In the genomic region with DNA sequence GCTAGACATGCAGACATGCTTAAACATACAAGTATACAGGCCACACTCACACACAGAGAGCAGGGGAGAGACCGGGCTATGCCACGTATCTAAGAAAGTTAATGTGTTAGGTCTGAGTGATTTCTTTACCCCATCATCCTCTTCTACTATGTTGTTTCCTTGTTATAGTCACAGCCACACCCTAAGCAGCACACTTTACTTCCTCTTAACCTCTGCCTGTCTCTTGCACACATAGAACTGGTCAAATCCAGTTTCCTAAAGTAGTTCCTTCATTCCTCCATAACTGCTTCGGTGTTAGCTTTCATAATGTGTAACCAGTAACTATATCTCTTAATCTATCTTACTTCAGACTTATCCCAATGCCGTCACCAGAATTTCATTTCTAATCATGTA, we compare ENCODE assay signal across 18 mouse cellular contexts.
A peak's percentile ranks its signal among the peaks of the same experiment; 100 is the strongest.
DNase-seq lines count a peak whose midpoint lies in the region; ATAC-seq lines count a peak whose summit lies in the region.
"Had no signal": no experiment of that assay in that cellular context is flagged by ENCODE, and none has a peak within 500 bp of the region (broad histone marks: within the 10 kb centered on the region; RNA-seq: fewer than 3 reads in every experiment).

No protein-coding gene starts in this region.

- H3K36me3 ChIP-seq in heart, embryonic 14.5 days (ENCODE audit: control insufficient read depth, insufficient read depth, low read length) = no peaks in the 10 kb centered on the region
- no peaks in the 10 kb centered on the region for H3K36me3 ChIP-seq in forebrain, embryonic 11.5 days (ENCODE audit: control insufficient read depth, insufficient read depth, low read length)
- H3K36me3 ChIP-seq: heart, embryonic 12.5 days; hindbrain, embryonic 10.5 days; limb, embryonic 12.5 days; liver, embryonic 15.5 days; neural tube, embryonic 13.5 days had no signal

- no peak for DNase-seq in heart, postnatal 36 days
- peak; percentile 3 for DNase-seq in 416B (ENCODE audit: low read depth)
- DNase-seq in left cerebral cortex, postnatal 36 days (ENCODE audit: low spot score in 2 of 2) = no peak
- no peak for DNase-seq in forebrain, embryonic 11.5 days (ENCODE audit: low spot score)
- no peak for DNase-seq in cerebellum, adult 9-10 months
- DNase-seq: adrenal gland, adult 2 months; cerebellum, postnatal 14 days; gastrocnemius, postnatal 14 days; right cerebral cortex, postnatal 4 days; thymus, postnatal 36 days had no signal

- H3K4me2 ChIP-seq in heart, embryonic 14.5 days (ENCODE audit: low read length) = no peak overlapping the region
- H3K4me2 ChIP-seq in forebrain, embryonic 11.5 days (ENCODE audit: low read depth, low read length, severe bottlenecking) = no peak overlapping the region
- H3K4me2 ChIP-seq: heart, embryonic 12.5 days; limb, embryonic 12.5 days; liver, embryonic 15.5 days; neural tube, embryonic 13.5 days had no signal

- no peak overlapping the region for H3K27ac ChIP-seq in heart, embryonic 14.5 days (replicated peaks in 1 of 2; ENCODE audit: control insufficient read depth in 1 of 2, insufficient read depth in 1 of 2, low read depth in 2 of 2, low read length in 2 of 2)
- no peak overlapping the region for H3K27ac ChIP-seq in forebrain, embryonic 11.5 days (ENCODE audit: low read depth, low read length)
- H3K27ac ChIP-seq: hindbrain, embryonic 10.5 days; limb, embryonic 12.5 days; liver, embryonic 15.5 days; neural tube, embryonic 13.5 days had no signal

- ATAC-seq in heart, embryonic 14.5 days (ENCODE audit: insufficient number of reproducible peaks, insufficient read depth, low FRiP score, low read depth) = 0 out of 2 replicates have a peak, but pooled peaks have one; percentile 21
- peak; percentile 79 for ATAC-seq in granulocyte monocyte progenitor cell, adult 5-6 weeks (replicated peaks; ENCODE audit: poor library complexity, severe bottlenecking)
- peak; percentile 92 for ATAC-seq in monocyte, adult 5-6 weeks (replicated peaks; ENCODE audit: insufficient number of reproducible peaks, low FRiP score, low TSS enrichment, poor library complexity, severe bottlenecking)
- ATAC-seq in forebrain, embryonic 11.5 days (replicated peaks; ENCODE audit: low FRiP score) = no peak

- H3K4me1 ChIP-seq in heart, embryonic 14.5 days (ENCODE audit: control insufficient read depth in 2 of 2, insufficient read depth in 2 of 2, low read length in 2 of 2) = no peaks in the 10 kb centered on the region
- H3K4me1 ChIP-seq in forebrain, embryonic 11.5 days (replicated peaks; ENCODE audit: control insufficient read depth, insufficient read depth, low read length) = no peaks in the 10 kb centered on the region
- H3K4me1 ChIP-seq: hindbrain, embryonic 10.5 days; limb, embryonic 12.5 days; neural tube, embryonic 13.5 days had no signal

- H3K9me3 ChIP-seq in heart, embryonic 14.5 days (ENCODE audit: control insufficient read depth, low read length) = no peaks in the 10 kb centered on the region
- no peaks in the 10 kb centered on the region for H3K9me3 ChIP-seq in forebrain, embryonic 11.5 days (ENCODE audit: control insufficient read depth, low read length)
- H3K9me3 ChIP-seq: heart, embryonic 12.5 days; hindbrain, embryonic 10.5 days; limb, embryonic 12.5 days; liver, embryonic 15.5 days; neural tube, embryonic 13.5 days had no signal

- H3K27me3 ChIP-seq in heart, embryonic 14.5 days (ENCODE audit: control insufficient read depth, insufficient read depth, low read length) = no peaks in the 10 kb centered on the region
- no peaks in the 10 kb centered on the region for H3K27me3 ChIP-seq in forebrain, embryonic 11.5 days (ENCODE audit: control insufficient read depth, insufficient read depth, low read length)
- H3K27me3 ChIP-seq: heart, embryonic 12.5 days; limb, embryonic 12.5 days; liver, embryonic 15.5 days; neural tube, embryonic 13.5 days had no signal

- 92% methylated on average over 4 of the region's 4 CpGs for WGBS in heart, embryonic 14.5 days
- 86% methylated on average over 4 of the region's 4 CpGs for WGBS in forebrain, embryonic 11.5 days

- no peak overlapping the region for H3K4me3 ChIP-seq in heart, embryonic 14.5 days (ENCODE audit: control insufficient read depth in 1 of 2, insufficient read depth in 1 of 2, low read depth in 1 of 2, low read length in 2 of 2)
- no peak overlapping the region for H3K4me3 ChIP-seq in forebrain, embryonic 11.5 days (ENCODE audit: low read depth, low read length)
- H3K4me3 ChIP-seq: heart, embryonic 12.5 days; hindbrain, embryonic 10.5 days; limb, embryonic 12.5 days; liver, embryonic 15.5 days; neural tube, embryonic 13.5 days had no signal

- no peak overlapping the region for H3K9ac ChIP-seq in heart, embryonic 14.5 days (ENCODE audit: low read length)
- H3K9ac ChIP-seq in forebrain, embryonic 11.5 days (ENCODE audit: low read length) = no peak overlapping the region
- H3K9ac ChIP-seq: heart, embryonic 12.5 days; limb, embryonic 12.5 days; liver, embryonic 15.5 days; neural tube, embryonic 13.5 days had no signal

- intact Hi-C loops in heart, postnatal 36 days (cut with DNase I) = no loop called here
- intact Hi-C loops in left cerebral cortex, postnatal 36 days (cut with DNase I) = no loop called here
